Mouse (Mus musculus) embryonic fibroblast, embryonic 13.5 days (primary cell): ENCODE results near the gene Exoc4.

Source experiments
- CTCF ChIP-seq: IDR thresholded peaks from 2 replicates; pipeline ENCODE4 v1.5.1; 2011; ENCODE audit warnings: mild to moderate bottlenecking, control low read depth, low read length, moderate library complexity, borderline replicate concordance; ENCODE audit not compliant: insufficient read depth
- POLR2A ChIP-seq: IDR thresholded peaks from 2 replicates; pipeline ENCODE4 v1.6.1; 2011; ENCODE audit warnings: low read depth, mild to moderate bottlenecking, control low read depth, low read length, moderate library complexity

GRCm38 (mm10) chr6:33803481-33804098 is 554.7 kb downstream of the Exoc4 start:
- TF ChIP-seq CTCF = no peak
- no peak for TF ChIP-seq POLR2A
